Mouse (Mus musculus) lung, adult 18-20 months (tissue): ENCODE data around the gene Ubr2.

ENCODE experiments used
- DNase-seq, 2 experiments: peaks; one replicate each; pipeline ENCODE4 v3.0.0; 2022; ENCODE audit warnings: mixed read lengths in 2 of 2

The Ubr2 gene

GRCm38 (mm10) chr17:47009898-47010721 lies at the start of gene Ubr2:
Gene Ubr2 (minus strand): TSS chr17:47010556.
- peak; percentile 95 to 96 for DNase-seq

- peak; percentile 78 to 88 for DNase-seq
These were observed 49.5 kb upstream of the Ubr2 start for GRCm38 (mm10) chr17:47059836-47060360.

GRCm38 (mm10) chr17:47057966-47058365 lies 47.6 kb upstream of the Ubr2 start:
- DNase-seq, result no peak

GRCm38 (mm10) chr17:47056476-47056875 lies 46.1 kb upstream of the Ubr2 start:
- no peak for DNase-seq

GRCm38 (mm10) chr17:47055121-47055520 lies 44.8 kb upstream of the Ubr2 start:
- DNase-seq, result peak; percentile 13 to 42

- no peak for DNase-seq
These were observed 44.3 kb upstream of the Ubr2 start for GRCm38 (mm10) chr17:47054613-47055012.

GRCm38 (mm10) chr17:47050678-47051077 lies 40.3 kb upstream of the Ubr2 start:
- DNase-seq, result no peak

- DNase-seq, result no peak
These were observed 32.5 kb upstream of the Ubr2 start for GRCm38 (mm10) chr17:47042866-47043265.

- peak; percentile 80 to 84 for DNase-seq
These were observed 28.8 kb upstream of the Ubr2 start for GRCm38 (mm10) chr17:47038844-47039803.

- no peak for DNase-seq
These were observed 24.2 kb upstream of the Ubr2 start for GRCm38 (mm10) chr17:47034536-47034935.

- DNase-seq, result peak; percentile 32 to 48
These were observed 23.3 kb upstream of the Ubr2 start for GRCm38 (mm10) chr17:47033643-47034042.

- DNase-seq, result no peak
These were observed 14.4 kb upstream of the Ubr2 start for GRCm38 (mm10) chr17:47024805-47025204.

- no peak for DNase-seq
These were observed 13.0 kb upstream of the Ubr2 start for GRCm38 (mm10) chr17:47023369-47023768.

- DNase-seq, result peak; percentile 53 to 63
These were observed 2.5 kb upstream of the Ubr2 start for GRCm38 (mm10) chr17:47012896-47013295.

GRCm38 (mm10) chr17:47011661-47012043 lies 1.3 kb upstream of the Ubr2 start:
- no peak for DNase-seq

- DNase-seq, result peak; percentile 77 to 82
These were observed 635 bp upstream of the Ubr2 start for GRCm38 (mm10) chr17:47010722-47011660.

GRCm38 (mm10) chr17:47009546-47009897 lies 834 bp downstream of the Ubr2 start:
- peak; percentile 11 to 16 for DNase-seq

GRCm38 (mm10) chr17:47009016-47009415 lies 1.3 kb downstream of the Ubr2 start:
- DNase-seq, result no peak

- no peak for DNase-seq
These were observed 1.9 kb downstream of the Ubr2 start for GRCm38 (mm10) chr17:47008506-47008905.

- DNase-seq, result no peak
These were observed 3.6 kb downstream of the Ubr2 start for GRCm38 (mm10) chr17:47006741-47007140.

- no peak for DNase-seq
These were observed 4.5 kb downstream of the Ubr2 start for GRCm38 (mm10) chr17:47005741-47006405.

GRCm38 (mm10) chr17:47003305-47003704 lies 7.1 kb downstream of the Ubr2 start:
- no peak for DNase-seq
